Mouse (Mus musculus): ENCODE measurements around the gene Ssr1.
A peak's percentile ranks its signal among the peaks of the same experiment; 100 is the strongest.

Gene Ssr1

GRCm38 (mm10) chr13:37993704-37994404 is at the start of gene Ssr1:
Gene Ssr1, minus strand, starts transcription at chr13:37994217.
- peak; percentile 90 for DNase-seq (ENCODE audit: low read depth, low spot score)

DNA sequence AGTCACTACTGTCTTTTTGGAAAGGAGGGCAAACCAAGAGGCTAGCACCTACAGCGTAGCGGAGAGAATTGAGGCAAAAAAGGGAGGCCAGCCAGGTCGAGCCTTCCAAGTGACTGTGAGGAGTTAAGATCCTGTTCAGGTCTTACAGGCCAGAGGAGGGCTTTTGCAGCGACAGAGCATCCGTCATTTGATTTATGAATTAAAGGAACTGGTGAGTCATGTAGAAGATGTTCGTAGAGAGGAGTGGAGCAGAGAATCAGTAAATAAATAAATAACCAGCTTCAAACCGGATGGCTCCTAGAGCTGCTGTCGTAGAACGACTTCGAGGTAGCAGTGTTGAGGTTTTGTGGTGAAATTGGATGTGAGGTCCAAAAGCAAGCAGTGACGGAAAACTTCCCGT is 43.8 kb upstream of the Ssr1 start:
- no peak for DNase-seq (ENCODE audit: low read depth, low spot score)

DNA sequence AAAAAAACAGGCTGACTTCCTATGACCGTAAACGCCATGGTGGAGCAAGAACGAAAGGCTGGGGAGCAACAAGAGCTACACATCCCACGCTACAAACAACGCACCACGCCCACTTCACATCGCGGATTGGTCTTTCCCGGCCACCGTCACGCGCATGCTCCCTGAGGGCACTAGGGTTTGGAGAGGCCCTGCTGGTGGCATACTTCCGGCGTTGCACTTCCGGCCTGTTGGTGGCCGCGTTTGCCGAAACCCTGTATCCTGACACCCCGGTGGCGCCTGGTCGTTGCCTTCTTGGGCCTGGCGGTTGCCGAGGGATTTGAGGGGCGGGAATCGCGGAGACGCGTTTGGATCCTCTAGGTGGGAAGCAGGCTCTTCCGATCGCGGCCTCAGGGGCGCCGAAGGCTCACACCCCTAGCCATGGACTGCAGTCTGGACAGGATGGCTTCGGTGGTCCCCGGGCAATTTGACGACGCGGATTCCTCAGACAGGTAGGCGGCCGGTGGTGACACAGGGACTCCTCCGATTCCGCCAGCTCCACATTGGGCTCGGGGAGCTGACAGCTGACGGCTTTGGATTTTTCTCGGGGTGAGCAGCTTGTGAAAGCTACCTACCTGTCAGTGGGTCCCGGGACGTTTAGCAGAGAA is 43.1 kb upstream of the Ssr1 start, which contains the start of gene Cage1:
Cage1 (minus strand) TSS at position 26 of the 644 bp plus-strand sequence.
- DNase-seq (ENCODE audit: low read depth, low spot score) = peak; percentile 95

DNA sequence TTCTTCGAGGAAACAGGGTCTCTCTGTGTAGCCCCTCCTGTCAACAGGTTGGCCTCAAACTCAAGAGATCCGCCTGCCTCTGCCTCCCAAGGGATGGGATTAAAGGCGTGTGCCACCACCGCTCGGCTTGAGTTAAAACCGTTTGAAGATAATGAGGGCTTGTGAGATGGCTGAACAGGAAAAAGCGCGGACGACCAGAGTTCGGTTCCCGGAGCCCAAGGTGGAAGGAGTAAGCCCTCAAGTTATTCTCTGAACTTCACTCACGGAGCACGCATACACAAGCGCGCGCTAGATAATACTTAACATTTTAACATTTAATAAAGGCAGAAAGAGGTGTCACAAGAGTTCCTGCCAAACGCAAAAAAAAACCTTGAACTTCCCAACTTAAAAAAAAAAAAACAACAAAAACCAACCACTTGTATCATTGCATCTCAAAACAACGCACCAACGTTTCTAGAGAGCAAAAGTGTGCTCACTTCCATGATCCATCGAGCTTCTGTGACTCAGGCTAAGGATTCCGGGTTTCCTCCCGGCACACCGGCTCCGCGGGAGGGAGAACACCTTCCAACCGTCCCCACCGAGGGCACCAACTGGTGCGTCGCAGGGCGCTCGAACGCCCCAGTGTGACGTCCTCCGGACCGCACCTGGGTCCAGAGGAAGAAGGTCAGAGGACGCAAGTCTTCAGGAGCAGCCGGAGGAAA is 42.5 kb upstream of the Ssr1 start, which contains the start of gene Riok1:
Riok1 (plus strand) TSS at position 653 of the 701 bp plus-strand sequence.
- DNase-seq (ENCODE audit: low read depth, low spot score) = no peak

DNA sequence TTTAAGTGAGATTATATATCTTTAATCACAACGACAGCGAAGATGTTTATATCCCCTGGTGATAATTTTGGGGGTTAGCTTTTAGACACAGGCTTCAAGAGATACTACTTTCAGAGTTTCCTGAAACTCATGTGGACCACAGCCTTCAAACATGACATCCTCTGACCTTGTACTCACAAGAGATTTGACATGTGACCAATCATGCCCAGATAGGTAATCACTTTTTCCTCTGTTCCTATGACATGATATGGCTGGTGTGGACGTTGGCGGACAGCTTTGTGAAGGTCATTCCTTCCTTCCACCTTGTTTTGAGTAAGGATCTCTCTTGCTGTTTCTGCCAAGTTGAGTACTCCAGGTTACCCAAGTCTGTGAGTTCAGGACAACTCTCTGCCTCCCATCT is 34.4 kb upstream of the Ssr1 start:
- no peak for DNase-seq (ENCODE audit: low read depth, low spot score)

DNA sequence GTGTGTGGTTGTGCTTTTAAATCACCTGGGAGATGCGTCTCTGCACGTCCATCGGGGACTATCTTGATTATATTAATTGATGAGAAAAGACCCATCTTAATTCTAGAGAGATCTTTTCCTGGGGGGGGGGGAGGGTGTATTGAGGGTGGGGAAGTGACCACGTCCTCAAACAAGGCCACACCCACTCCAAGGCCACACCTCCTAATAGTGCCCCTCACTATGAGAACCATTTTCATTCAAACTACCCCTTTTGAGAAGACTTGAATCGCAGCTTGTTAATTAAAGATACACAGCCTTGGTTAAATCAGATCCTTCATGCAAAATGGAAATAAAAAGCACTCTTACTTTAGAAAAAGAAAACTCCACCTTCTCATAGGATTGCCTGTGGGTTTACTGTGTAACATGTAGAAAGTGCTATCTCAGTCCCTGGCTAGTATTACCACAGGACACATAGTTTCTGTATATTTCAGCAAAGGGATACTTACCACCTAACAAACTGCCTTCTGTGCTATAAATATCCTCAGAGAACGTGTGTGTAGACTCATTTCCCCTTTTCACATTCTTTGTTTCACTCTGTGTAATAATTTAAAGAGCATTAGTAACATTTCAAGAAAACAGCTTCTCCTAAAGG is 33.7 kb upstream of the Ssr1 start:
- no peak for DNase-seq (ENCODE audit: low read depth, low spot score)

DNA sequence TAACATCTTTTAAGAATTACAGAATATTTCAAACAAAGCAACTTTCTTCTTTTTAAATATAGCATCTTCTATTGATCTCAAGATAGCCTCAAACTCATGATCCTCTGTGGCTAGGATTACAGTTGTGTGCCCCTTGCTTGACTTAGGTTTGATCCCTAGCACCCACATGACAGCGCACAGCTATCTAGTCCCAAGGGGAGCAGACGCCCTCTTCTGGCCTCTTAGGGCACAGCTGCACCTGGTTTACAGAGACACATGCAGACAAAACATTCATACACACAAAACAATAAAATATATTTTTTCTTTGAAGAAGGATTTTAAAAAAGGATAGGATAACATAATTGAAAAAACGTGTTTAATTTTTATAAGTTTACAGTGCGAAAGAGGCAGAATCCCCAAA is 31.9 kb upstream of the Ssr1 start:
- DNase-seq (ENCODE audit: low read depth, low spot score) = no peak

DNA sequence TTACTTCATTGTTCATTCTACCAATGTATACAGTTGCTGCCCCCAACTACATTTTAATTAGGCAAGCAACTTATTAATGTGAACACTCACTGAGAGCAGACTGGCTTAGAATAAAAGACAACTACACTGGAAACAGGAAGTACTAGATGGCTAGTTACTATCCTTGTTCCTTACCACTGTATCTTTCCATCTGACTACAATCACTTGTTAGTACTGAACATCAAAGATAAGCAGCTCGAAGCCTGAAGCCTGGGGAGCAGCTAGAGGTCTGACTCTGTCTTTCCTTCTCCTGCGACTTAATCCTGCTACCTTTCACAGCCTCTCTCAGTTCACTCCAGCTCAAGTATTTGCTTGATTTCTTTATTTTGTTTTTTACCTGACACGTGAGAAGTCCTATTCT is 24.8 kb upstream of the Ssr1 start:
- DNase-seq (ENCODE audit: low read depth, low spot score) = no peak

GRCm38 (mm10) chr13:38015591-38015990 is 21.6 kb upstream of the Ssr1 start:
- DNase-seq (ENCODE audit: low read depth, low spot score) = no peak

DNA sequence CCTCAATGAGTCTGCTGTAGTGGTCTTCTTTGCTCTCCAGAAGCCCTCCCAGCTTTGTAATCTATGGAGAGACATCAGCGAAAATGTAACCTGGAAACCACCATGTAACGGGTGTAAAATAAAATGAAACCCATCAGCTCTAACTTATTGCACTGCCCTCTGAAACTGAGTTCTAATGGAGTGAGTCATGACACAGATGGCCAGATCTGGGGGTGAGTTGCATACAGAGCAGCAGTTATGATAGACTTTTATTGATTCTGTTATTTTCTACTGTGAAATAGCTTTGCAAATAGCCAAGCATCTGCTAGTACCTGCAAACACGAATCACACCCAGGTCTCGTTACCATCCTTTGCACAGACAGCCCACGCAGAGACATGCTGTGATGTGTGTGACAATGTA is 18.4 kb upstream of the Ssr1 start:
- no peak for DNase-seq (ENCODE audit: low read depth, low spot score)

DNA sequence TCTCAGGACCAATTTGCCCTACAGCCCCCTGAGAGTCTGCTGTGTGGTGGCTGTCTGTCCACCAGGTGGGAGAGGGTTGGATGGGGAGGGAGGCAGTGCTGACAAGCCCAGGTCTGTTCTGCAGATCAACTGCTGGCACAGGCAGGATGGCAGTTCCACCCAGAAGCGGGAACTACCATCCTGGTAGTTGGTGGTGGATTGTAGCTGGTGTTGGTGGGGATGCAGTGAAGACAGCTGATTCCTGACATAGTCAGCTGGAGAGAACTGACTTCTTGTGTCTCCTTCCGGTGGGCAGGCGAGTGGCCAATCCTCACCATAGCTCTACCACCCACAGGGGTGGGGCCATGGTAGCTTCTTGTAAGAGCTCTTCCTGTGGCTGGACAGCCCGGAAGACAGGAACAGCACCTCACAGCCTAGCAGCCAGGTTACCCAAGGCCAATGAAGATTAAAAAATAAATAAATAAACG is 16.5 kb upstream of the Ssr1 start:
- no peak for DNase-seq (ENCODE audit: low read depth, low spot score)

DNA sequence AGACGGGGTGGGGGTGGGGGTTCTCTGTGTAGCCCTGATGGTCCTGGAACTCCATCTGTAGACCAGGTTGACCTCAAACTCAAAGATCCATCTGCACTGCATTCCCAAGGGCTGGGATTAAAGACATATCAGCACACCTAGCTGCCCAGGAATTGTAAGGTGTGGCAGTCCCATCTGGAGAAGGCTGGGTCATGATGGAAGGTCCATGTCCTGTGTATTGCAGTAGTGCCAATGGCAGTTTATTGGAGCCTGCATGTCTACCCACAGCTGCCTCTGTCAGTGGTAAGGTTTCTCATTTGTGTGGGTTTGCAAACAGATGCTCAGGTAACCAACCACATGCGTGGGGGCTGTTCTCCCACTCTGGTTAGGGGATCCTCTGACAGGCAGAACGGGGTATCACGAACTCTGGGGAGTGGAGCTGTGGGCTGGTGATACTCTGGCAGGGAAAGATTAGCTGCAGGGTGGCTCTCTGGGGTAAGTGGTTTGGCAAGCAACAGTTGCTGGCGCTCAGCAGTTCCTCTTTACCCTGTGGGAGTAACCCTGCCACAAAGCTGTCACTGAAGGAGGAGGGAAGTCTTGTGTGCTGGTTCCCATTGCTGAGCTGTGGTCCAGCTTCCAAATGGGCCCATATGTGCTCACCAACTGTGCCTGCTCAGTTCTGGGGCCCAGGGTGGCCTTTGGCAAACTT is 15.8 kb upstream of the Ssr1 start:
- DNase-seq (ENCODE audit: low read depth, low spot score) = no peak

DNA sequence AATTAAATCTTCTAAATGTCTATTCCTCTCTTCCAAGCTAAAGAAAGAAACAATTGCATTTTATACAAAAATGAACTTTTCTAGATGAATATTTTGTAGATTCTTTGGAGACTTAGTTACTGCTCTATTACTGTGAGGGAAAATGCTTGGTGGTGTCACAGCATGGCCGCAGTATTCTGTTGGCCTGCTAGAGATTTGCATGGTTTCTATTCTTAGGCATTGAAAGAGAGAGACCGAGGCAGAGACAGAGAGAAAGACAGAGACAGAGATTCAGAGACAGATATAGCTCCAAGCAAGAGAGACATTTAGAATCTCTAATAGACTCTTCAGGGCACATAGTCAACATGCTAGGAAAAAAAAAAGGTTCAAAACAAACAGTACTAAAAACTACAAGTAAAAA is 14.0 kb upstream of the Ssr1 start:
- DNase-seq (ENCODE audit: low read depth, low spot score) = no peak

DNA sequence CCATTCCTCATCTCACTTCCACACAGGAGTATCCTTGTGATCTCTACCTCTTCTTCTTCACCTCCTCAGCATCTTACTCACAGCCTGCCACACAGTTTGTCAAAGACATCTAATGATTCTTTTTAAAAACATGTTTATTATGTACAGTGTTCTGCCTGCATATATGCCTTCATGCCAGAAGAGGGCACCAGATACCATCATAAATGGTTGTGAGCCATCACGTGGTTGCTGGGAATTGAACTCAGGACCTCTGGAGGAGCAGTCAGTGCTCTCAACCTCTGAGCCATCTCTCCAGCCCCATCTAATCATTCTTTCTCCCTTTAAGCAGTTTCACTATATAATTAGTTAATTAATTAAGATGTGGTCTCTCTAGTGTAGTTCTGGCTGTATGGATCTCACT is 8.4 kb upstream of the Ssr1 start:
- no peak for DNase-seq (ENCODE audit: low read depth, low spot score)

DNA sequence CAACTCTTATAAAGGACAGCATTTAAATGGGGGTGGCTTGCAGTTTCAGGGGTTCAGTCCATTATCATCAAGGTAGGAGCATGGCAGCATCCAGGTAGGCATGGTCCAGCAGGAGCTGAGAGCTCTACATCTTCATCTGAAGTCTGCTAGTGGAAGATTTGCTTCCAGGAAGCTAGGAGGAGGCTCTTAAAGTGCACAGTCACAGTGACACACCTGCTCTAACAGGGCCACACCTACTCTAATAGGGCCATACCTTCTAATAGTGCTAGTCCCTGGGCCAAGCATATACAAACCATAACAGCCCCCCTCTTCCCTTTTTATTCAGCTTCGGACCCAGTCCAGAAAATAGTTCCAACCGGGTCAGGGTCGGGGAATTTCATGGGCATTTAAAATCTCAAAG is 5.7 kb upstream of the Ssr1 start:
- no peak for DNase-seq (ENCODE audit: low read depth, low spot score)

- DNase-seq (ENCODE audit: low read depth, low spot score) = no peak
Observed at GRCm38 (mm10) chr13:37994405-37994749, 360 bp upstream of the Ssr1 start.

DNA sequence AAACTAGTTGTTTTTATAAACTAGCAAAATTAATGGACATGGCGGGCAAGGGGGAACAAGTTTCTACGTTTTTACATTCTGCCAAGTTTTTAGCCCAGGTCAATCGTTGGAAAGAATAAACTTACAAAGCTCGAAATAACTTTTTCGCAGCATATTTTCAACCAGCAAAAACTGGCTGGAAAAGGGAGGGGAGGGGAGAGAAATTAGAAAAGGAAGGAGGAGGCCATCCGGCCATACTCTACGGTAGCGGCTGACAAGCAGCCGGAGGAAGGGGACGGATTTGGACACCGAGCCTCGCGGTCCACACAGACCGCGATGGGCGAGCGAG is 677 bp downstream of the Ssr1 start:
- DNase-seq (ENCODE audit: low read depth, low spot score) = no peak

- no peak for DNase-seq (ENCODE audit: low read depth, low spot score)
Observed at GRCm38 (mm10) chr13:37992638-37993371, 1.2 kb downstream of the Ssr1 start.

DNA sequence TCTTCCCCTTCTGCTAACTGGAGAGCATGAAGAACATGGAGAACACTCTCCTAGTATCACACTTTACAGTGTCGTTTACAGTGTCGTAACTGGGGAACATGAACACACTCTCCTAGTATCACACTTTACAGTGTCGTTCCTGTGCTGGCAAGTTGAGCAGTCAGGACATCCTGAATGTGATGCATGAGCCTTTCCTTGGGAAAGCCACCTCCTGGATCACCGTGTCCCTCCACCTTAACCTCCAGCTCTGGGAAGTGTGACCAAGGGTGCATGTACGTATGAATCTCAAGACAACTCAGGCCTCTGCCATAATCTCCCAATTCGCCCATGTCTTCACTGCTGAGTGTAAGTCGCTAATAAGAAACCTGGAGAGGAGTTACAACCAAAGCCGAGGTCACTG is 4.3 kb downstream of the Ssr1 start:
- no peak for DNase-seq (ENCODE audit: low read depth, low spot score)

GRCm38 (mm10) chr13:37986166-37986565 is 7.9 kb downstream of the Ssr1 start:
- DNase-seq (ENCODE audit: low read depth, low spot score) = no peak

- DNase-seq (ENCODE audit: low read depth, low spot score) = no peak
Observed at GRCm38 (mm10) chr13:37981063-37981462, 13.0 kb downstream of the Ssr1 start.
